Mouse (Mus musculus) liver, adult 2 months (tissue): ENCODE data around the gene Car12. TPM values are rescaled to one million over a fixed set of nuclear protein-coding genes. Genes with fewer than 3 reads are reported as not detected.

Experiments used
- DNase-seq: peaks from one replicate; pipeline ENCODE4 v3.0.0-alpha.2; 2011; ENCODE audit warnings: low read depth, low spot score; ENCODE audit errors: extremely low read depth
- H3K27ac ChIP-seq: fragments of 200-500 bp; replicated peaks from 2 replicates; pipeline ENCODE4 v1.5.1; 2012; ENCODE audit warnings: low read depth, mild to moderate bottlenecking, control low read depth, inconsistent platforms, low read length; ENCODE audit not compliant: insufficient read depth
- H3K27me3 ChIP-seq: fragments of 200-500 bp; 2 replicates; pipeline ENCODE4 v1.6.1; 2012; ENCODE audit warnings: mild to moderate bottlenecking, moderate library complexity, low read length, inconsistent platforms; ENCODE audit not compliant: control insufficient read depth, insufficient read depth
- H3K36me3 ChIP-seq: fragments of 200-500 bp; 2 replicates; pipeline ENCODE4 v1.6.1; 2012; ENCODE audit warnings: low read length, inconsistent platforms; ENCODE audit not compliant: control insufficient read depth, insufficient read depth
- H3K4me1 ChIP-seq: fragments of 200-500 bp; 2 replicates; pipeline ENCODE4 v1.6.1; 2011; ENCODE audit warnings: low read length; ENCODE audit not compliant: control insufficient read depth, insufficient read depth
- H3K4me3 ChIP-seq: fragments of 200-500 bp; 2 replicates; pipeline ENCODE4 v1.5.1; 2011; ENCODE audit warnings: low read depth, mild to moderate bottlenecking, control low read depth, low read length, moderate library complexity; ENCODE audit not compliant: insufficient read depth
- H3K79me2 ChIP-seq: fragments of 200-500 bp; 2 replicates; pipeline ENCODE4 v1.6.1; 2012; ENCODE audit warnings: inconsistent platforms, mild to moderate bottlenecking, low read length, moderate library complexity; ENCODE audit not compliant: control insufficient read depth, insufficient read depth
- H3K9ac ChIP-seq: fragments of 200-500 bp; 2 replicates; pipeline ENCODE4 v1.6.1; 2012; ENCODE audit warnings: low read depth, mild to moderate bottlenecking, control low read depth, inconsistent platforms, low read length
- CTCF ChIP-seq: fragments of 200-500 bp; IDR thresholded peaks from 2 replicates; pipeline ENCODE4 v1.5.1; 2011; ENCODE audit warnings: low read depth, low read length, control low read depth
- POLR2A ChIP-seq: fragments of 200-500 bp; IDR thresholded peaks from 2 replicates; pipeline ENCODE4 v1.6.1; 2011; ENCODE audit warnings: low read length, control low read depth; ENCODE audit not compliant: insufficient read depth; ENCODE audit errors: extremely low read depth
- WGBS: fragments of 180-500 bp; shearing (Covaris S2); methylation state at CpG from one replicate; pipeline ENCODE4 v1.1.7; 2018; 5-methylcytosine and 5-hydroxymethylcytosine counted together
- polyA plus RNA-seq: library from polyadenylated mRNA; depleted of rRNA; stranded (reverse); fragments of >200 nt; gene quantifications from 2 replicates; pipeline ENCODE4 v1.2.3, GENCODE M21; 2012
- total RNA-seq: library from RNA; depleted of rRNA; stranded (reverse); fragments of >200 nt; gene quantifications from 2 replicates; pipeline ENCODE4 v1.2.3, GENCODE M21; 2014

The Car12 gene
- total and polyA plus RNA-seq, 2 experiments: not detected

GRCm38 (mm10) chr9:66714022-66714515 is 583 bp downstream of the Car12 start:
- no peak for DNase-seq
- Histone ChIP-seq H3K27me3 (peaks cover 12% of the 10 kb centered on the region; the same call in 1 of the 2 replicates), H3K4me3 (no peak overlapping the region), H3K79me2 (no peaks in the 10 kb centered on the region), H3K9ac (no peak overlapping the region), H3K27ac (no peak overlapping the region), H3K4me1 (peaks cover 3% of the 10 kb centered on the region), H3K36me3 (no peaks in the 10 kb centered on the region)
- TF ChIP-seq POLR2A (no peak), CTCF (no peak)
- WGBS: 27% methylated on average over 12 of the region's 12 CpGs

DNA sequence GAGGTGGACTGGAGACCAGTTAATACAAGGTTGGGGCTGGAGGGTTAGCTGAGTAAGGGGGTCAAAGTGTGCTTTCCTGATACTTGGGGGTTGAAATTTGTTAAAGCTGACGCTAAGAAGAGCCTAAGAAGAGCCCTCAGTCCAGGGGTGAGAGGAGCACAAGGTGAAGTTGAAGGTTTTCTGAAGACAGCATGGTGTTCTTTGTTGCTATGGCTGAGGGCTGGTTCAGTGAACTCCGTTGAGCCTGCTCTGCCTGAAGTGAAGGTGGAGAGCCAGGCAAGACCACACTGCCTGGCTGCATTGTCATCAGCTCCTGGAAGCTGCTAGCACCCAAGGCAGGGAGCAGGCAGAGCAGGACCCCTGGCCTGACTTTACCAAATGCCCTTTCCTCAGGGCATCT is 1.9 kb downstream of the Car12 start:
- Histone ChIP-seq H3K27me3 (peaks cover 12% of the 10 kb centered on the region; the same call in 1 of the 2 replicates), H3K4me3 (no peak overlapping the region), H3K36me3 (no peaks in the 10 kb centered on the region), H3K9ac (no peak overlapping the region), H3K4me1 (peaks cover 3% of the 10 kb centered on the region), H3K27ac (no peak overlapping the region), H3K79me2 (no peaks in the 10 kb centered on the region)
- DNase-seq: no peak
- TF ChIP-seq POLR2A (no peak), CTCF (no peak)
- WGBS: 80% methylated on average over 2 of the region's 2 CpGs

DNA sequence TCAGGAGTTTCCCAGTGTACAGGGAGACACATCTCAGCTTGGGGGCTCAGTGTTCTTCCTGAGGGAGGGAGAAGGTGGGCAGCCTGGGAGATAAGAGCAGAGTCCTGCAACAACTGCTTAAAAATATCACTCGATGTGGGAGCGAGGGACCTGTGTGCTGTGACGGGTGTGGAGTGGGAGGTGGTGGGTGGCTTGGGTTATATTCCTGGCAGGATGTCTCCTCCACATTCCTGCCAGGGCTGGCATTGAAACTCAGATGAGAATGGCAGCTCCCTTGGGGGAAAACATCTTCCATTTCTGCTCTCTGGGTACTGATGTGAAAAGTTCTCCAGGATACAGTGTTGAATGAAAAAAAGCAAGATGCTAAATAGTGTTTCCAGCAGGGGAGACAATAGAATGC is 3.0 kb downstream of the Car12 start:
- DNase-seq: no peak
- Histone ChIP-seq H3K4me3 (no peak overlapping the region), H3K27ac (no peak overlapping the region), H3K9ac (no peak overlapping the region), H3K79me2 (no peaks in the 10 kb centered on the region), H3K4me1 (peaks cover 3% of the 10 kb centered on the region), H3K27me3 (peaks cover 12% of the 10 kb centered on the region; the same call in 1 of the 2 replicates), H3K36me3 (no peaks in the 10 kb centered on the region)
- TF ChIP-seq CTCF: no peak
- TF ChIP-seq POLR2A: no peak
- 91% methylated on average over 3 of the region's 3 CpGs for WGBS

- WGBS: 89% methylated on average over 8 of the region's 8 CpGs
- Histone ChIP-seq H3K27me3 (peaks cover 3% of the 10 kb centered on the region; the same call in 1 of the 2 replicates), H3K27ac (no peak overlapping the region), H3K4me3 (no peak overlapping the region), H3K36me3 (no peaks in the 10 kb centered on the region), H3K4me1 (no peaks in the 10 kb centered on the region), H3K9ac (no peak overlapping the region), H3K79me2 (no peaks in the 10 kb centered on the region)
- no peak for DNase-seq
- TF ChIP-seq CTCF (no peak), POLR2A (no peak)
These were observed 7.4 kb downstream of the Car12 start for GRCm38 (mm10) chr9:66720686-66721450.

DNA sequence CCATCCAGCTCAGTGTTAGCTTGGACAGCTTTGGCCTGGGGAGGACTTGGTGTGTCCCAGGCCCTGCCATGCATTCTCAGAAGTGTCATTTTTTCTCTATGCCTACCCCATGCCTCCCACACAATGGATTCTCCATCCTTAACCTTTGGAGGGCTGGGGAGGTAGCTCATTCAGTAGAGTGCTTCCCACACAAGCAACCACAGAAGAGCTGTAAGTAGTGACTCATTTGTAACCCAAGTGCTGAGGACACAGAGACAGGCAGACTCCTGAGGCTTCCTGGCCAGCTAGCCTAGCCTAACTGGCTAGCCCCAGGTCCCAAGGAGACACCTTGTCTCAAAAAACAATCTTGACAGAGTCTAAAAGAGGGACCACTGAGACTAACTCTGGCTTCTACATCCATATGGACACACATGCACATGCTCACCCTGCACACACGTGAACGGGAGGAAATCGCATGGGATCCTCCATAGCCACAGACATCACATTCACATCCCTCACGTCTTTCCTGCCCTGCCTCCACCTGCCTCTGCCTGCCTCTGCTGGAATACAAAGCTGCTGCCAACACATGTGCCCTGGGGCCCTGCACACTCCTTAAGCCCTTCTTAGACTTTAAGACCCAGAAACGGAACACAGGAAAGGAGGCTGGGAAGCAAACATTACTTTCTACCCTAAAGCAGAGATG is 8.8 kb downstream of the Car12 start:
- WGBS: 93% methylated on average over 5 of the region's 5 CpGs
- no peak overlapping the region for H3K9ac ChIP-seq
- no peaks in the 10 kb centered on the region for H3K79me2 ChIP-seq
- no peak overlapping the region for H3K4me3 ChIP-seq
- 0 out of 2 replicates have a peak, but pooled peaks cover 1% of the 10 kb centered on the region for H3K4me1 ChIP-seq
- no peak for DNase-seq
- TF ChIP-seq CTCF (no peak), POLR2A (no peak)
- no peaks in the 10 kb centered on the region for H3K27me3 ChIP-seq
- H3K36me3 ChIP-seq: no peaks in the 10 kb centered on the region
- H3K27ac ChIP-seq: no peak overlapping the region

DNA sequence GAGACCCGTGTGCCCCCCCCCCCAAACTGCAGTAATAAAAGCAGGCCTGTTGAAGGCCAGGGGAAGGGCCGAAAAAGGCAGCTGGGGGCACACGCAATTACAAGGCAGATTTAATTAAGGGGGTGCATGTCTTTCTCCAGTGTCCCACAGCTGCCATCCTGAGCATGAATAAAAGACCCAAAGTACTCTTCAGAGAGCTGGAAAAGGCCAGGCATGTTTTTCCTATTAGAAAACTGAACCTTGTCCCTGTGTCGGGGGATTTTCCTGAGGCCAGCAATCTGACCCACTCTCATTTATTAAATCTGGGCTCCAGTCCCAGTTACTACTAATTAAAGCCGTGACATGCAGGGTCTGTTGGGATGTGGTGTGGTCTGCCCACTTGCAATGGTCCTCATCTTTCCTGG is 9.4 kb downstream of the Car12 start:
- WGBS: 85% methylated on average over 5 of the region's 5 CpGs
- no peaks in the 10 kb centered on the region for H3K27me3 ChIP-seq
- no peak for DNase-seq

More for the DNA sequence above, 9.4 kb downstream of the Car12 start:
- no peaks in the 10 kb centered on the region for H3K79me2 ChIP-seq
- 0 out of 2 replicates have a peak, but pooled peaks cover 1% of the 10 kb centered on the region for H3K4me1 ChIP-seq
- H3K4me3 ChIP-seq: no peak overlapping the region
- TF ChIP-seq POLR2A (no peak), CTCF (no peak)
- H3K9ac ChIP-seq: no peak overlapping the region
- no peaks in the 10 kb centered on the region for H3K36me3 ChIP-seq
- H3K27ac ChIP-seq: no peak overlapping the region
